Mouse (Mus musculus) heart, adult 2 months (tissue): Measurements from ENCODE around the gene Tmc5.

ENCODE experiments used
- CTCF ChIP-seq: fragments of 200-600 bp; IDR thresholded peaks from 2 replicates; pipeline ENCODE4 v1.8.1; 2022; ENCODE audit warnings: antibody characterized with exemption, mild to moderate bottlenecking, moderate library complexity
- EP300 ChIP-seq: fragments of 200-500 bp; IDR thresholded peaks from 2 replicates; pipeline ENCODE4 v1.6.1; 2011; ENCODE audit warnings: low read depth, low read length, control low read depth; ENCODE audit not compliant: insufficient read depth
- POLR2A ChIP-seq: fragments of 200-500 bp; IDR thresholded peaks from 2 replicates; pipeline ENCODE4 v1.6.1; 2011; ENCODE audit warnings: mild to moderate bottlenecking, low read depth, low read length, control low read depth; ENCODE audit not compliant: insufficient read depth

DNA sequence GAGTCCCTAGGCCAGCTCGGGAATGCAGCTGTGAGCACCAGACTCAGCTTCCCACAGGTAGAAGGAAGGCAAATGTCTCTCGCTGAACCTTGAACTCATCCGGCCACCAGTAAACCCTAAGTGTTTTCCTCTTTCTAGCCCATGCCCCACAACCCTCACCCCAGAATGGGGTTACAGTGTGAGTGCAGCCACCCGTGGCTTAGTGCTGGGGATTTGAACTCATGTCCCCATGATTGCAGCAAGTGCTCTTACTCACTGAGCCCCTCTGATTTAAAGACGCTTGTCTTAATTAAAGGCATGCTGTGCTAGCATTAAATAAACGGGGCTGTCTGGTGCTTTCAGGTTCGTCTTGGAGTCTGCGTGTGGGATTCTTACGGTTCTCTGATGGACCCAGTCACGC, 2.5 kb upstream of the Tmc5 start:
- TF ChIP-seq POLR2A: no peak
- no peak for TF ChIP-seq CTCF
- no peak for TF ChIP-seq EP300
